Mouse (Mus musculus): ENCODE data around the gene Tle2. TPM values are rescaled to one million over a fixed set of nuclear protein-coding genes. Genes with fewer than 3 reads are reported as not detected.

Gene Tle2
- total RNA-seq, 2 experiments from 2014 or later: 23.7 to 37.6 TPM

DNA sequence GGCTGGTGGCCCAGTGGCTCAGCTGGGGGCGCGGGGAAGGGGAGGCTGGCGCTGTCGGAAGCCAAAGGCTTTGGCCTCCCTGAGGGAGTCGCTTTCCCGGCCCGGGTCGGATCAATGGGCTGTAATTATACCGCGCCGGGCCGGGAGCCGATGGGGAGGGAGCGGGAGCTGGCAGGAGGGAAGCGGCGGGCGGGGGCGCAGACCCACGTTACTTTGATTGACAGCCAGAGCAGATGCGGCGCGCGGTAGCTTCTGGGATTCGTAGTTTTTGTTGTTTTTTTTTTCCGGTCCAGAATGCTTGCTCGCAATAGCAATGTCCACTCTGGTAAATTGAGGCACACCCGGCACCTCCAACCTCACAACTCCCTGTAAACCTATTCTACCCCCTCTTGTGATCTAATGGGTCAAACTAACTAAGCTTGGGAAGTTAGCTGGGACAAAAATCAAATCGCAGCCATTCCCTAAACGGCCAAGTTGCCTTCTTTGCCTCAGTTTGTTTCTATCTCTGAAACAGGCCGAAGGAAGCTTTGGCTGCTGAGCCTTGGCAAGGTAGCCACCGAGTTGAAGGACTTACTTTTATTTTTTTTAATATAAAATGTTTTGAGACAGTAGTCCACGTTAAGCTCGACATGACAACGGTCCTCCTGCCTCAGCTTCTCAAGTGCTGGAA lies 3.4 kb upstream of the Tle2 start:
- peak; percentile 92 to 93 for DNase-seq (ENCODE audit: low spot score in 2 of 2)
- intact Hi-C loops (cut with DNase I): no loop called here

DNA sequence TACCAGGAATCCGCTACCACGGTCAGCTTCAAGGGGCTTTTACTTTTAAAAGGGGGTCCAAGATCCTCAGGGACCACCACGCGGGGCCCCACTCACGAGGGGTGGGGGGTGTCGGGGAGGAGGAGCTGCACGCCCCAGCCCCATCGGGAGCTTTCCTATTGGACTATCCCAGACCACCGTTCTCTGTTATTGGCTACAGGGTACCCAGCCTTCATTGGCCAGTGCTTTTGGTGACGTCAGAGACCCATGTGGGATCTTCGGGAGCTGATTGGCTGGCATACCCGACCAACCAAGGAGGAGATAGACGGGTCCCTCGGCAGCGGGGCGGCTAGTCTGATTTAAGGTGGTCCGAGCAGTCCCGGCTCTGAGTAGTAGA lies 2.9 kb upstream of the Tle2 start:
- peak; percentile 98 to 99 for DNase-seq (ENCODE audit: low spot score in 2 of 2)
- intact Hi-C loops (cut with DNase I): no loop called here

DNA sequence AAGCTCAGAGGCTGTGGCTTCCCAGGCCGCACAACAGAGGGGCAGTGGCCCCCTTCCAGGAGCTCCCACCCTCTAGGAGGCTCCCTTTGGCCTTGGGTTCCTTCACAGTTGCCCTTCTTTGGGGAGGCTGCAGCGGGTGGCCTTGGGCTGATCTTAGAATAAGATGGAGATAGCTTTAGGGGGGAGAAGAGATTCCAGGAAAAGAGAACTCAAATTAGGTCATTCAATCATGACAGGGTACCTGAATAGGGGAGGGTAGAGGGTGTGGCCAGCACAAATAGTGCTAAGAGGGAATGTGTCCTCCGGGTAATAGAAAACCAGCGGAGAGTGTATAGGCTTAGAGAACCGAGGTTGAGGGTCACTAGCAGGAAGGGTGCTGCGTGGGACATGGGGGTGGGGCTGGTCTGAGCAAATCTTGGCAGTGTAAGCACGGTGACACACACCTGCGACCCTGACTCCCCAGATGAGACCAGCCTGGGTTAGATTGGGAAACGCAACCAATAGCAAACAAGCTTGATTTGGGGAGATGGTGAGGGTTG lies 2.2 kb upstream of the Tle2 start:
- intact Hi-C loops (cut with DNase I): no loop called here
- no peak for DNase-seq (ENCODE audit: low spot score in 2 of 2)

DNA sequence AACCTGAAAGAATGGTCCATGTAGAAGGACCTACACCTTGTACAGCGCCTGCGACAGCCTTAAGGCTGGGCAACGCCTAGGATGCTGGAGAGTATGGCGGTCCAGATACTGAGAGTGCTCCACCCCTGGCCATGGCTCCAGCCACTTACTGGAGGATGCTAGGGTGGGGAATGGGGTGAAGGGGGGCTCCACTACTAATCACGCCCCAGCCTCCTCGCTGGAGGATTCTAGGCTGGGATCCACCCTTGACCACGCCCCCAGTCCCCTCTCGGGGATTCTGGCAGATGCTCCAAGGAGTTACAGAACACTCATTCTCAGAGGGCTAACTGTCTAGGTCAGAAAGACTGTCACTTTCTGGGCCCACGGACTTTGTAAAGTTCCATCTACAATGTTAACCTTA lies 1.4 kb upstream of the Tle2 start:
- intact Hi-C loops (cut with DNase I): no loop called here

DNA sequence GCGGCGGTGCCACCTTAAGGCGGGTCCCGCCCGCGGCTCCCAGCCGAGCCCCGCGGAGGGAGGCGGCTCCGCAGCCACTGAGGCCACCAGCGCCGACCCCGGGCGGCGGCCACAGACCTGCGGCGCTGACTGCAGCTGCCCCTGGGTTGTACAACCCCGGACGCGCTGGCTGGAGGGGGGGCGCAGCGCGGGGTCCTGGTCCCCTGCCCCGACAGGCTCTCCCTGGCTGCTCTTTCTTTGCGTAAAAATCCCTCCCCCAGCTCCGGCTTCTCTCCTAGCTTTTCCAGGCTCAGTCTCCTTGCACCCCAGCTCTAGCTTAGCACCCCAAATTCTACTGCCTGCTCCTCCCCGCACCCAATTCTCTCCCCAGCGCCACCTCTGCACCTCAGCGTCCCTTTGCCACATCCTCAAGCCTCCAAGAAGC lies 859 bp downstream of the Tle2 start:
- DNase-seq (ENCODE audit: low spot score in 2 of 2): peak in 1 of 2 experiments; percentile 65
- intact Hi-C loops (cut with DNase I): loop anchor here (2.0 kb wide), 1 partner anchor 22 kb away; no protein-coding TSS in a partner anchor

More for the DNA sequence above, 1.4 kb upstream of the Tle2 start:
- DNase-seq (ENCODE audit: low spot score in 2 of 2): no peak

DNA sequence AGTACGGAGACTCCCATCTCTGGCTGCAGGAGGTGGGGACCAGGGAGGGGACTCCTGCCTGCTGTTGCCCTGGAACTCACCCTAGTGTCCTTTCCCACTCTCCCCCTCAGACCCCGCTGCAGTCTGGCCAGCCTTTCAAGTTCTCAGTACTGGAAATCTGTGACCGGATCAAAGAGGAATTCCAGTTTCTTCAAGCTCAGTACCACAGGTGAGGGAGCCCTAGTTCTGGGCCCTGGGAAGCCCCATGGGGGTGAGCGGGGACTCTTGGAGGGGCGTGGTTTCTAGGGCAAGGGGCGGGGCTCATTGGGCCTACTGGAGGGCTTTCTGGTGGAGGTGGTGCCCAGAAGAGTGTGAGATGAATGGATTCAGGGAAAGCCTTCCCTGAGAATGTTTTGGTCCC lies 1.3 kb downstream of the Tle2 start:
- DNase-seq (ENCODE audit: low spot score in 2 of 2): no peak
- intact Hi-C loops (cut with DNase I): loop anchor here (2.0 kb wide), 1 partner anchor 21 kb away; no protein-coding TSS in a partner anchor

DNA sequence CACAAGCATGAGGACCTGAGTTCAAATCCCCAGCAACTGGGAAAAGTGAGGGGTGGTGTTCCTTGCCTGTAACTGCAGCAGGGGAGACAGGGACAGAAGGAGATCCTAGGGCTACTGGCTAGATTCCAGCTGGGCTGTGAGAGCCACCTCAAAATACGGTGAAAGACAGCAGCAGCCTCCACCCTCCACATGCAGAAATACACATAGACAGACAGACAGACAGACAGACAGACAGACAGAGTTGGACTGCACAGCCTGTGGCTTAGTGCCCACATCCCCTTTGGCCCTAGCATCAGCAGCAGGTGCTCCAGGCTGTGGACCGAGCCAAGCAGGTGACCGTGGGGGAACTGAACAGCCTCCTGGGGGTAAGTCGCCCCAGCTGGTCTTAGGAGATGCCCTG lies 5.6 kb downstream of the Tle2 start:
- no peak for DNase-seq (ENCODE audit: low spot score in 2 of 2)
- intact Hi-C loops (cut with DNase I): no loop called here

DNA sequence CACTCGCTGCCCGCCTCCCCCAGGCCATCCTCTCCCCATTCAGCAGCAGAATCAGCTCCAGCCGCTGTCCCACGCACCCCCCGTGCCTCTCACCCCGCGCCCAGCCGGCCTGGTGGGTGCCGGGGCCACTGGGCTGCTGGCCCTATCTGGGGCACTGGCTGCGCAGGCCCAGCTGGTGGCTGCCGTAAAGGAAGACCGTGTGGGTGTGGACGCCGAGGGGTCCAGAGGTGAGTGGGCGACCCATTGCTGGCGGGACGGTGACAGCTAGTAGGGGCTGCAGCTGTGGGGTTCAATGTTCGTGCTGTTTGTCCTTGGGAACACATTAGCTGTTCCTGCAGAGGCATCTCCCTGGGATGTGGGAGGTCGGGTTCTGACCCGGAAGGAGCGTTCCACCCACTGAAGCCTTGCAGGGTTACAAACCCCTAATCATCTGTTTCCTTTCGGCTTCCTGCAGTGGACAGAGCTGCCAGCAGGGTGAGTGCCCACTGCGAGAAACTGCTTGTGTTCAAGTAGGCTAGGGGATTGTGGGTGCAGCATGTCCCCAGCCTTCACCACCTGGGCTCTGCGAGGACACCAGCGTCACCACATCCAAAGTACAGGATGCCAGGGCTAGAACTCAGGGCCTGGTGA lies 6.2 kb downstream of the Tle2 start:
- no peak for DNase-seq (ENCODE audit: low spot score in 2 of 2)
- intact Hi-C loops (cut with DNase I): no loop called here

DNA sequence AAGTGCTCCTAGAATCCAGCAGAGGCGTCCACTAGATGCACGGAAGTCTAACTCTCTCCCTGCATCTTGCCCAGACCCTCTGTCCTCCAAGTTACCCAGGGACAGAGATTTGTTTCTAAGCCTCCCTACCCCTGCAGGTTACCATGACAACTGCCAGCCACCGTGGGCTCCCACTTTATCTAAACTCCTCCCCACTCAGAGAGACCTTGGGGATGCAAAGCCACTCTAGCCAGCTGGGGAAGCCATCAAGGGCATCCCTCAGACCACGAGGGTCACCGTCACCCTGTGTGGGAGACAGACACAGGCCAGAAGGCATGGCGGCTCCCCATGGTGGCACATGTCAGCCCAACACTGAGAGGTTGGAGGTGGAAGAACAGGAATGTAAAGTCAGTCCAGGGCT lies 9.0 kb downstream of the Tle2 start:
- intact Hi-C loops (cut with DNase I): no loop called here
- no peak for DNase-seq (ENCODE audit: low spot score in 2 of 2)

DNA sequence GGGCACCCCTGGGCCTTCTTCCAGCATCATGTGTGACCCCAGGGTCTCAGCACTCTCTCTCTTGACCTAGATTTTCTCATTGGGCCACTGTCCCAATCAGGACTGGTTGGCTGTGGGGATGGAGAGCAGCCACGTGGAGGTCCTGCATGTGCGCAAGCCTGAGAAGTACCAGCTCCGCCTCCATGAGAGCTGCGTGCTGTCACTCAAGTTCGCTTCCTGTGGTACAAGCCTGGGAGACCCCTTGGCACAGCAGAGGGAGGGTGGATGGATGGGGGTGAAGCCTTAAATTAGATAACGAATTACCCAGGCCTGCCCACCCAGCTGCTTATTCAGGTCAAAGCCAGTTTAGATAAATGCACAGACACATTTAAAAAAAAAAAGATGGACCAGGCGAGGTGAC lies 14.4 kb downstream of the Tle2 start:
- intact Hi-C loops (cut with DNase I): no loop called here
- no peak for DNase-seq (ENCODE audit: low spot score in 2 of 2)

DNA sequence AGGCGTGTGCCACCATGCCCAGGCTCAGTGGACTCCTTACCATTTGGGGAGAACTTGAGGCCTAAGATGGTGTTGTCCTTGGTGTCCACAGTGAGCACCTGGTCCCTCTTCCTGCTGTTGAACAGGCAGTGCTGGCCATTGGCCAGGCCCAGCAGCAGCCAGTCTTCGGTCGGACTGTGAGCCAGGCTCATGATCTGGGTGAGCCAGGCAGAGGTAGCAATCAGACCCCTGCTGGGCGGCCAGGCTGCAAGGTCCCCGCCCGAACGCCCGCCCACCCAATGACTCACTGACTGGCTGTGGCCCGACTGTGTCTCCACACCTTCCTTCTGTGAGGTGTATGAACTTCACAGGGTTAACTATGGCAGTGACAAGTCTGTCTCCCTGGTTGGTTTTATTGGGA lies 17.5 kb downstream of the Tle2 start:
- no peak for DNase-seq (ENCODE audit: low spot score in 2 of 2)
- intact Hi-C loops (cut with DNase I): no loop called here

DNA sequence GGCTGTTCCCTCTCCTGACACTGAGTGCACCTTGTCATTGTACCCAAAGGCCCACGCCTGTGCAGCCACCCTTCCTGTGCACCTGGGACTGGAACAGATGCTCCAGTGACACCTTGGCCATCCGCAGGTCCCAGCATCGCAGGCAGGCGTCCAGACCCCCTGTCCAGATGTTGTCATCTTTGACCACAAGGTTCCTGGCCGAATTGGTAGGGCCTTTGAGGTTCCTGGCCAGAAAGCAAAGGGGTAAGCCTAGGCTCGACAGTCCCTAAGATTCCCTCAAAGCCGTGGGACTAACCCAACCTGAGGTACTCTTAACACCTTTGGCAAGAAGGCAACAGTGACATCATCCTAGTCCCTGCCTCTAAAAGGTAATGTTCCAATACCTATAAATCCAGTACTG lies 18.3 kb downstream of the Tle2 start:
- DNase-seq (ENCODE audit: low spot score in 2 of 2): no peak
- intact Hi-C loops (cut with DNase I): no loop called here

DNA sequence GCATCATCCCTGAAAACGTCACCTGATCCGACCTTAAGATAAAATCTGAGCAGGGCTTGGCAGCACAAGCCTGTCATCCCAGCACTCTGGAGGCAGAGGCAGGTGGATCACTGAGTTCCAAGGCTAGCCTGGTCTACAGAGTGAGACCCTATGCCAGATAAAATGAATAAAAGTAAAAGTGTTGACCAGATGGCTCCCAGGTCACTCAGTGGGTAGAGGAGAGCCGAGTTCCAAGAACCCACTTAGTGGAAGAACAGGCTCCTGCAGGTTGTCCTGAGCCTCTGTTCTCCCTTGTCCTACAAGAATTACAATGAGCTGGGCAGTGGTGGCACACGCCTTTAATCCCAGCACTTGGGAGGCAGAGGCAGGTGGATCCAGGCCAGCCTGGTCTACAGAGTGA lies 18.9 kb downstream of the Tle2 start:
- intact Hi-C loops (cut with DNase I): no loop called here
- no peak for DNase-seq (ENCODE audit: low spot score in 2 of 2)

DNA sequence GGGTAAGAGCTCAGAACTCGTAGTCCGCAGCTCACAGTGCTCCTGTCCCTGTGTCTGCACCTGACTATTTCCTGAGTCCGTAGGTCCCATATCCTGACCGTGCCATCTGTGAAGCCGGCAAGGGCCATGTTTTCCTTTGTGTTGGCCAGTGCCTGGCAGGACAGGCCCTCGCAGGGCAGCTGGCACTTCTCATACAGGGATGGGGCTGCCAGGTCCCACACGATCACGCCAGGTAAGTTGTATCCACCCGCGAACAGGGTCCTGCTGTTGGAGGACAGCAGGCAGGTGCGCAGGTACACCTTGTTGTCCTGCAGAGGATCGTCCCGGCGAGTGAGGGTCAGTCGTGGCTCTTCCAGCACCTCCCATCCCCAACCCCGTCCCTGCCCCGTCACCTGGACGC lies 19.6 kb downstream of the Tle2 start:
- no peak for DNase-seq (ENCODE audit: low spot score in 2 of 2)
- intact Hi-C loops (cut with DNase I): no loop called here

DNA sequence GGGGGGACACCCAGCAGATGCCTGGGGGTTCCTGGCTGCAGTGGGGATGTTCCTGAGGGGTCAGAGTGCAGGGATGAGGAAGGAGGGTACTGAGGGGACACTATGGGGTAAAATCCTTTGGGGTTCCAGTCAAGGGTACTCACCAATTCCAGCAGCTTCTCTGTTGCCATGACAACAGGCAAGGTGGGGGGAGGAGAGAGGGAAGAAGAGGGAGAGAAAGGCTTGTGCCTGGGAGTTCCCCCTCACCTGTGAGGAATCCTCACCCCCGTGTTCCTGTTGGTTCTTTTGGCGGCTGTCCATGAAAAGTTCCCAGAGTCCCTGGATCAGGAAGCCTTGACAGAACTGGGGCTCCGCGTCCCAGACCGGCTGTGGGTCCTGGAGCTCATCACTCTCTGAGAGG lies 21.2 kb downstream of the Tle2 start:
- intact Hi-C loops (cut with DNase I): no loop called here
- no peak for DNase-seq (ENCODE audit: low spot score in 2 of 2)

DNA sequence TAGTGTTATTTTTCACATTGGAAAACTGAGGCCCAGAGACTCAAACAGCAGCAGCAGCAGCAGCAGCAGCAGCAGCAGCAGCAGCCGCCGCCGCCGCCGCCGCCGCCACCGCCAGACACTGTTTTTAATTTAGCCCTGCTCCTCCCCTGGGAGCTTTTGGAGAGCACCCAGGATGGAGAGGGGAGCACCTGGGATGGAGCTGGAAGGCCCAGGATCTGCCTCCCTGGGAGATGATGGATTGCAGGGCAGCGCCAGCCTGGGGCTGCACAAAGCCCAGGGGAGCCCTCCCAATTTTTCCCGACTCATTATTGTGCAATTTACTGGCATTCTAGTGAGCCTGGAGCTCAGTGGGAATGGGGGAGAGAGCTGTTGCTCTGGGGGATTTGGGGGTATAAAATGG lies 22.2 kb downstream of the Tle2 start:
- intact Hi-C loops (cut with DNase I): loop anchor here (2.0 kb wide), 1 partner anchor 22 kb away; the partner anchor contains the start of gene Tle2
- no peak for DNase-seq (ENCODE audit: low spot score in 2 of 2)

DNA sequence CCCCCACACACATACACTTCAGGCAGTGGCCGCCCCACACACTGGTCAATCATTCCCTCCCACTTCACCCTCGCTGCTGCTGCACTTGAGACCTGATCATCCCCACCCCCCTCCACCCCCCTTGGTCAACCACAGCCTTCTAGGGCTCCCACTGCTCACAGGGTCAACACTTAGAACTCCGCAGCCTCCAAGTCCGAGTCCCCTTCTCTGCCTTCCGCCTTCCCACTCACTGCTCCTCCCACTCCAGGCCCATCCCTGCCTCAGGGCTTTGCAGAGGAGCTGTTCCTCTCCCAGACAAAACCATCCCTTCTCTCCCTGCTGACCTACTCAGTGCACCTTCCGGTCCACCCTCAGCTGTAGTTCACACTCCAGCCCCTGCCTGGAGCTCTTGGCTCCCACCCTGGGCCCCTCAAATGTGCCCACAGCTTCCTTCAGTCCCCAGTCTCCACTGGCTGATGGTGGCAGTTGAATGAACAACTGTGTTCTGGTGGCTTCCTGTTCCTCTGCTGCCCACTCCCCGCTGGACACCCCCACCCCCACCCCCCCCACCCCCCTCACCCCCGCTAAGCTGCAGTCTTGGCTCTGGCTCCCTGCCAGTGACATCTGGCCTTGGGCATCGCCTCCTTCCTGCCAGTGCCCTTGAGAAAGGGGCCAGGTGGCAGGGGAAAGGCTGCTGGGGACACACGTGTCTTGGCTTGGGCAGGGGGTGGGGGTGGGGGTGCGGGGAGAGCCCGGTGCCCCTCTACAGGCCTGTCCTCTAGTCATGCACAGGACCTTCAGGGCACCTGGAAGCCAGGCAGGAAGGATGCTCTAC lies 23.0 kb downstream of the Tle2 start:
- peak in 1 of 2 experiments; percentile 63 for DNase-seq (ENCODE audit: low spot score in 2 of 2)
- intact Hi-C loops (cut with DNase I): loop anchor here (2.0 kb wide), 1 partner anchor 23 kb away; the partner anchor contains the start of gene Tle2

DNA sequence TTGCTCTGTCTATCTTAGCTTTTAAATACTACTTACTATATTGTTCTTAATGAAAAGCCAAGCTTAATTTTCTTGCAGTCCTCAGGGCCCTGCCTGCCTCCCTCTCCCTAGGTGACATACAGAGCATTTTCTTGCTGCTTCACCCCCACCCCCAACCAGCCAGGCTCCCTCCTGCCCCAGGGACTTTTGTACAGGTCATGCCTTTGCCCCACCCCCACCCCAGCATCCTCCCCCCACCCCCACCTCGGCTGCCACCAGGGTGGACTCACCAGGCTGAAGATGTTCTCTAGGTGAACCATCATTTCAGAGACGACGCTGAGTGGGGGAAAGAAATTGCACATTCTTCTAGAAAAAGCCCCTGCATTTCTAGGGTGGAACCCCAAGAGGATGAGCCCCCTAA lies 24.0 kb downstream of the Tle2 start:
- DNase-seq (ENCODE audit: low spot score in 2 of 2): no peak
- intact Hi-C loops (cut with DNase I): no loop called here

DNA sequence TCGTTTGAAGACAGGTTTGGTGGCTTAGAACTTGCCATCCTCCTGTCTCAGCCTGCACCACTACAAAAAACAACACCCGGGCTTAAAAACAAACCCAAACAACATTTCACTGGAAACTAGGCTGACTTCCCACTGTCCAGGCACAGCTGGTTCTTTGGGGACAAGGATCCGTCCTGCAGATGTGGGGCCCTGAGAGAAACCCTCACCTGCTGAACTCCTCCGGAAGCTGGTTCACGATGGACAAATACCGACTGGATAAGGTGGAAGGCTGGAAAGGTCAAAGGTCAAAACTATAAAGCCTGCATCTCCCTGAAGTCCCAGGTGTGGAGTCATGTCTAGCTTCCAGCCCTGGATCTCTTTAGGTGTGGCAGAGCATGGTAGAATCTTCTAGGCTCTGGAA lies 24.5 kb downstream of the Tle2 start:
- intact Hi-C loops (cut with DNase I): no loop called here

DNA sequence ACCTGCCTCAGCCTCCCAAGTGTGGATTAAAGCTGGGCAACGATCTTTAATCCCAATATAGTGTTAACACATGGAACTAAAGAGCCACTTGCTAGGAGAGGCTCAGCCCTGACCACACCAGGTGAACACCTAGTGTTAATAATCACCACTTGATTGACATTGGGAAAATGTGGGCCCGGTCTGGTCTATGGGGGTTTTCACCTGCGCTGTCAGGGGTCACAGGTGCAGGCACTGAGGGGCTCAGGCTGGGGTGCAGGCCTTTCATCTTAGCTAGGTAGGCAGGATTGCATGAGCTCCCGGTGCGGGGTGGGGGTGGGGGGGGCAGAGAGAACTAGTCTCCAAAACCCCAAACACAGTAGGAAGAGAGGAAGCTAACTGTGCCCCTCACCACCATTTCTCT lies 25.3 kb downstream of the Tle2 start:
- intact Hi-C loops (cut with DNase I): loop anchor here (5.0 kb wide), 1 partner anchor 97 kb away; the partner anchor contains the start of gene S1pr4
- no peak for DNase-seq (ENCODE audit: low spot score in 2 of 2)

More for the DNA sequence above, 24.5 kb downstream of the Tle2 start:
- no peak for DNase-seq (ENCODE audit: low spot score in 2 of 2)
